Mouse (Mus musculus) liver, postnatal 0 days (tissue): ENCODE measurements around the gene Npr2. TPM values are rescaled to one million over a fixed set of nuclear protein-coding genes. Genes with fewer than 3 reads are reported as not detected.

Experiments
- ATAC-seq: fragments of 200-750 bp; cut with Nextera tagmentation; 2 replicates; pipeline ENCODE4 v1.8.0; 2017; ENCODE audit warnings: mild to moderate bottlenecking, moderate library complexity
- DNase-seq: peaks from one replicate; pipeline ENCODE4 v3.0.0-alpha.2; 2016
- H3K27ac ChIP-seq: fragments of 300-500 bp; sonication (generic); 2 replicates; pipeline ENCODE4 v1.5.1; 2014; ENCODE audit warnings: antibody characterized with exemption, moderate library complexity, mild to moderate bottlenecking, low read depth
- H3K27me3 ChIP-seq: fragments of 300-500 bp; sonication (generic); 2 replicates; pipeline ENCODE4 v1.6.1; 2014; ENCODE audit warnings: low read length, control low read depth, mixed read lengths; ENCODE audit not compliant: insufficient read depth
- H3K36me3 ChIP-seq: fragments of 300-500 bp; sonication (generic); replicated peaks from 2 replicates; pipeline ENCODE4 v1.6.1; 2014; ENCODE audit warnings: mild to moderate bottlenecking, control low read depth, low read length, moderate library complexity, mixed read lengths; ENCODE audit not compliant: insufficient read depth
- H3K4me1 ChIP-seq: fragments of 300-500 bp; sonication (generic); 2 replicates; pipeline ENCODE4 v1.6.1; 2014; ENCODE audit warnings: antibody characterized with exemption, mild to moderate bottlenecking, control low read depth; ENCODE audit not compliant: insufficient read depth
- H3K4me2 ChIP-seq: fragments of 300-500 bp; sonication (generic); 2 replicates; pipeline ENCODE4 v1.6.1; 2014; ENCODE audit warnings: low read depth, mild to moderate bottlenecking, low read length, moderate library complexity, mixed read lengths
- H3K4me3 ChIP-seq: fragments of 300-500 bp; sonication (generic); 2 replicates; pipeline ENCODE4 v1.5.1; 2014; ENCODE audit warnings: low read depth, low read length
- H3K9ac ChIP-seq: fragments of 300-500 bp; sonication (generic); replicated peaks from 2 replicates; pipeline ENCODE4 v1.6.1; 2014; ENCODE audit warnings: mild to moderate bottlenecking, moderate library complexity
- H3K9me3 ChIP-seq: fragments of 300-500 bp; sonication (generic); 2 replicates; pipeline ENCODE4 v1.6.1; 2016; ENCODE audit warnings: mild to moderate bottlenecking, control low read depth, low read length, mixed read lengths
- CTCF ChIP-seq: sonication (generic); IDR thresholded peaks from 2 replicates; pipeline ENCODE4 v1.5.1; 2016; ENCODE audit warnings: antibody characterized with exemption, low read depth
- EP300 ChIP-seq: IDR thresholded peaks from 2 replicates; pipeline ENCODE4 v1.6.1; 2016; ENCODE audit warnings: antibody characterized with exemption, low read depth, mild to moderate bottlenecking
- WGBS: fragments of 180-500 bp; shearing (Covaris S2); extraction: QIAGEN DNeasy Blood & Tissue Kit; methylation state at CpG from one replicate; pipeline ENCODE4 v1.1.7; 2014; ENCODE audit not compliant: insufficient replicate concordance; 5-methylcytosine and 5-hydroxymethylcytosine counted together
- polyA plus RNA-seq: library from polyadenylated mRNA; unstranded; fragments of >200 nt; fragmentation: Nextera tagmentation; extraction: Ambion mirVana; gene quantifications from 2 replicates; pipeline ENCODE4 v1.2.1, GENCODE M21; 2015

The Npr2 gene
- polyA plus RNA-seq, 1 experiment from 2014 or later = 0.54 TPM

- peak; percentile 94 for DNase-seq
- H3K4me1 ChIP-seq = peaks cover 14% of the 10 kb centered on the region
- peak within 1 kb of the TSS; percentile 97 for H3K27ac ChIP-seq
- no peaks in the 10 kb centered on the region for H3K27me3 ChIP-seq
- ATAC-seq = peak; percentile 96
- H3K9ac ChIP-seq = peak within 1 kb of the TSS; percentile 89
- H3K9me3 ChIP-seq = no peaks in the 10 kb centered on the region
- no peaks in the 10 kb centered on the region for H3K36me3 ChIP-seq
- 2% methylated on average over 34 of the region's 34 CpGs for WGBS
- TF ChIP-seq EP300 (peak; percentile 64; the same call in 1 of the 2 replicates), CTCF (peak; percentile 1; the same call in 1 of the 2 replicates)
- H3K4me3 ChIP-seq = peak within 1 kb of the TSS; percentile 93
- H3K4me2 ChIP-seq = peak within 1 kb of the TSS; percentile 96
Measured at GRCm38 (mm10) chr4:43656339-43657109, 24.8 kb downstream of the Npr2 start, which contains the start of gene Hint2. Gene Hint2 (minus strand): TSS chr4:43656466.

- DNase-seq = no peak
Measured at GRCm38 (mm10) chr4:43657146-43657545, 25.4 kb downstream of the Npr2 start.

GRCm38 (mm10) chr4:43666412-43666811 lies 34.7 kb downstream of the Npr2 start:
- no peak overlapping the region for H3K9ac ChIP-seq
- DNase-seq (no peak), ATAC-seq (no peak)
- H3K4me1 ChIP-seq = peaks cover 10% of the 10 kb centered on the region
- no peak overlapping the region for H3K27ac ChIP-seq
- H3K9me3 ChIP-seq = no peaks in the 10 kb centered on the region
- no peak overlapping the region for H3K4me3 ChIP-seq
- TF ChIP-seq EP300 (no peak), CTCF (peak; percentile 62)
- WGBS = 12% methylated on average over 4 of the region's 4 CpGs
- peaks cover 41% of the 10 kb centered on the region for H3K27me3 ChIP-seq
- H3K4me2 ChIP-seq = no peak overlapping the region
- no peaks in the 10 kb centered on the region for H3K36me3 ChIP-seq

More at GRCm38 (mm10) chr4:43657146-43657545, 25.4 kb downstream of the Npr2 start:
- H3K9ac ChIP-seq = no peak overlapping the region
- H3K27me3 ChIP-seq = 0 out of 2 replicates have a peak, but pooled peaks cover 2% of the 10 kb centered on the region
- H3K36me3 ChIP-seq = no peaks in the 10 kb centered on the region
- no peak for ATAC-seq
- WGBS = 70% methylated on average over 4 of the region's 4 CpGs
- H3K27ac ChIP-seq = no peak overlapping the region
- H3K9me3 ChIP-seq = no peaks in the 10 kb centered on the region
- H3K4me3 ChIP-seq = peak overlapping the region; percentile 93
- peaks cover 14% of the 10 kb centered on the region for H3K4me1 ChIP-seq
- TF ChIP-seq CTCF (peak; percentile 34), EP300 (no peak)
- H3K4me2 ChIP-seq = peak overlapping the region; percentile 96

- DNase-seq (peak; percentile 91), ATAC-seq (peak; percentile 97)
- 2% methylated on average over 29 of the region's 41 CpGs for WGBS
- Histone ChIP-seq H3K27me3 (peaks cover 25% of the 10 kb centered on the region; the same call in 1 of the 2 replicates), H3K9me3 (no peaks in the 10 kb centered on the region), H3K4me3 (peak within 1 kb of the TSS; percentile 79), H3K9ac (peak within 1 kb of the TSS; percentile 69), H3K4me1 (peaks cover 10% of the 10 kb centered on the region), H3K4me2 (peak within 1 kb of the TSS; percentile 87), H3K27ac (no peak within 1 kb of the TSS), H3K36me3 (no peaks in the 10 kb centered on the region)
- no peak for TF ChIP-seq EP300
- TF ChIP-seq CTCF = no peak
Measured at GRCm38 (mm10) chr4:43668782-43669427, 37.2 kb downstream of the Npr2 start, which contains the start of the genes Tmem8b and Fam221b. Gene Tmem8b (plus strand): TSS chr4:43668971. Gene Fam221b (minus strand): TSS chr4:43669145.

- Histone ChIP-seq H3K27me3 (peaks cover 25% of the 10 kb centered on the region; the same call in 1 of the 2 replicates), H3K9ac (peak overlapping the region; percentile 69), H3K4me1 (peaks cover 10% of the 10 kb centered on the region), H3K27ac (no peak overlapping the region), H3K4me3 (peak overlapping the region; percentile 79), H3K36me3 (no peaks in the 10 kb centered on the region), H3K9me3 (no peaks in the 10 kb centered on the region), H3K4me2 (peak overlapping the region; percentile 87)
- DNase-seq (no peak), ATAC-seq (peak; percentile 85)
- TF ChIP-seq EP300 = no peak
- WGBS = under 1% methylated on average over 24 of the region's 25 CpGs
Measured at GRCm38 (mm10) chr4:43669428-43669794, 37.7 kb downstream of the Npr2 start.

GRCm38 (mm10) chr4:43672070-43672469 lies 40.3 kb downstream of the Npr2 start:
- peak; percentile 88 for DNase-seq
- 0 out of 2 replicates have a peak, but pooled peaks cover 11% of the 10 kb centered on the region for H3K27me3 ChIP-seq

More at GRCm38 (mm10) chr4:43672070-43672469, 40.3 kb downstream of the Npr2 start:
- H3K9me3 ChIP-seq = no peaks in the 10 kb centered on the region
- TF ChIP-seq EP300 = no peak
- TF ChIP-seq CTCF = peak; percentile 86
- no peak overlapping the region for H3K9ac ChIP-seq
- 10% methylated on average over 2 of the region's 2 CpGs for WGBS
- no peak overlapping the region for H3K4me3 ChIP-seq
- no peak for ATAC-seq
- no peak overlapping the region for H3K4me2 ChIP-seq
- H3K36me3 ChIP-seq = no peaks in the 10 kb centered on the region
- peaks cover 10% of the 10 kb centered on the region for H3K4me1 ChIP-seq
- no peak overlapping the region for H3K27ac ChIP-seq
